Mouse (Mus musculus): ENCODE results near the gene Olfr38.

DNA sequence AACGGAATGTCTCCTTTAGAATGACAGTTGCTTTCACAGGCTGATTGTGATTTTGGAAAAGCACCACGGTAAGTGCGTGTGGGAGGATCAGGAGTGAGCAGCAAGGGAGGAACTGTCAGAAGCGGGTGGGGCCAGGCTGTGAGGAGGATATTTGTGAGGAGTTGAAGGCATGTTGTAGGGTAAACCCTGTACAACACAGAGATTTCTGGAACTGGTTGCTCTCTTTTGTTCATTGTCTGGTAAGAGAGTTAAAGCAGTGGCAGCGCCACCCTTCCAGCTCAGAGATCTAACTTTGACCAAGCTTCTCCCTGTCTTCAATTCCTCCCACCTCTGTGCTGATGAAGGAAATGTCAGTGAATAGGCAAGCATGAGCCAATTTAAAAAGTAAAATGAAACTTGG lies 13.9 kb upstream of the Olfr38 start:
- TF ChIP-seq CTCF (IDR thresholded peaks at IDR 0.05; ENCODE audit: control insufficient read depth, insufficient read depth, insufficient read length) (no peak), CEBPB (IDR thresholded peaks at IDR 0.05; ENCODE audit: low read depth) (no peak), USF1 (IDR thresholded peaks at IDR 0.05; ENCODE audit: low read depth) (no peak), MAX (IDR thresholded peaks at IDR 0.05) (no peak), MYOD1 (IDR thresholded peaks at IDR 0.05; ENCODE audit: control insufficient read depth, insufficient read length, low read depth) (no peak)

Measured in C2C12 (cell line).